Mouse (Mus musculus) neural tube, embryonic 11.5 days (tissue): ENCODE measurements at regions not wholly inside any gene's neighbourhood (a gene's known extent, or its start where the extent isn't known, plus 50 kb on each side); places are given as distances from the start of the nearest gene placed in this dataset.
"Not testable (repeated sequence)": the region's sequence is repeated elsewhere in the genome, so short reads cannot be mapped to it uniquely, and the experiment has no call there.

ENCODE experiments used
- ATAC-seq: fragments of 200-750 bp; cut with Nextera tagmentation; 2 replicates; pipeline ENCODE4 v1.8.0; 2017; ENCODE audit warnings: moderate number of reproducible peaks, mild to moderate bottlenecking, moderate TSS enrichment, moderate library complexity; ENCODE audit not compliant: insufficient read depth, low FRiP score, low TSS enrichment
- DNase-seq: peaks from one replicate; pipeline ENCODE4 v3.0.0-alpha.2; 2015; ENCODE audit warnings: low spot score
- H3K27ac ChIP-seq: fragments of 300-500 bp; sonication (generic); 2 replicates; pipeline ENCODE4 v1.5.1; 2014; ENCODE audit warnings: low read depth, mild to moderate bottlenecking, low read length
- H3K27me3 ChIP-seq: fragments of 300-500 bp; sonication (generic); 2 replicates; pipeline ENCODE4 v1.6.1; 2014; ENCODE audit warnings: mild to moderate bottlenecking, low read length, mixed read lengths; ENCODE audit not compliant: control insufficient read depth, insufficient read depth
- H3K36me3 ChIP-seq: fragments of 300-500 bp; sonication (generic); 2 replicates; pipeline ENCODE4 v1.6.1; 2014; ENCODE audit warnings: mild to moderate bottlenecking, low read length, moderate library complexity, mixed read lengths; ENCODE audit not compliant: control insufficient read depth, insufficient read depth
- H3K4me1 ChIP-seq: fragments of 300-500 bp; sonication (generic); 2 replicates; pipeline ENCODE4 v1.6.1; 2014; ENCODE audit warnings: low read length, mixed read lengths; ENCODE audit not compliant: control insufficient read depth, insufficient read depth
- H3K4me2 ChIP-seq: fragments of 300-500 bp; sonication (generic); 2 replicates; pipeline ENCODE4 v1.6.1; 2014; ENCODE audit warnings: low read depth, mild to moderate bottlenecking, moderate library complexity
- H3K4me3 ChIP-seq: fragments of 300-500 bp; sonication (generic); 2 replicates; pipeline ENCODE4 v1.5.1; 2014; ENCODE audit warnings: low read depth, low read length
- H3K9ac ChIP-seq: fragments of 300-500 bp; sonication (generic); 2 replicates; pipeline ENCODE4 v1.6.1; 2014; ENCODE audit warnings: mild to moderate bottlenecking, low read length
- H3K9me3 ChIP-seq: fragments of 300-500 bp; sonication (generic); 2 replicates; pipeline ENCODE4 v1.6.1; 2016; ENCODE audit warnings: low read length; ENCODE audit not compliant: control insufficient read depth
- WGBS: fragments of 180-500 bp; shearing (Covaris S2); extraction: QIAGEN DNeasy Blood & Tissue Kit; methylation state at CpG from one replicate; pipeline ENCODE4 v1.1.7; 2014; 5-methylcytosine and 5-hydroxymethylcytosine counted together

GRCm38 (mm10) chr1:23316288-23316687 is 81.3 kb downstream of the Ogfrl1 start:
- DNase-seq, H3K27ac ChIP-seq, H3K4me3 ChIP-seq, H3K4me2 ChIP-seq, H3K36me3 ChIP-seq, H3K4me1 ChIP-seq, ATAC-seq, H3K9me3 ChIP-seq, H3K27me3 ChIP-seq, H3K9ac ChIP-seq: not testable (repeated sequence)
- 96% methylated on average over 2 of the region's 2 CpGs for WGBS

GRCm38 (mm10) chr1:23314863-23315262 is 82.7 kb downstream of the Ogfrl1 start:
- WGBS: 86% methylated on average over 2 of the region's 2 CpGs
- H3K27ac ChIP-seq, H3K4me3 ChIP-seq, DNase-seq, H3K27me3 ChIP-seq, H3K4me2 ChIP-seq, H3K9ac ChIP-seq, ATAC-seq, H3K9me3 ChIP-seq, H3K4me1 ChIP-seq, H3K36me3 ChIP-seq: not testable (repeated sequence)

DNA sequence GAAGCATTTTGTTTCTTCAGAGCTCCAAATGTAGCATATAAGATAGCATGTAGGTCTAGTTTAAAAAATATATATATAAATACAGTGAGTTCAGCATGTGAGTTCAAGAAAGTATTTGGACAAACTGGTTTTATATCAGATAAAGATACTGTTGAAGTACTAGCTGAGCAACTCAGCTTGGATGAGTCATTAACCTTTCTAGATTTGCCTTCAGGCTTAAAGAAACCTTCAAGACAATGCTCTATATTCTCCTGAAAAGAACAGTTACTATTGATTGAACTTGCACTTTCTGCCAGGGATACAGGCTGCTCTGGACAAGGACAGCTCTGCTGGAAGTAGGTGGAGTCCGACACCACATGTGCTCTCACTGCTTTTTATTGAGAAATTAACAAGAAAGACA is 104.9 kb downstream of the Ogfrl1 start:
- no peak overlapping the region for H3K4me3 ChIP-seq
- DNase-seq (no peak), ATAC-seq (no peak)
- H3K27me3 ChIP-seq: no peaks in the 10 kb centered on the region
- no peaks in the 10 kb centered on the region for H3K36me3 ChIP-seq
- H3K9ac ChIP-seq: no peak overlapping the region
- 91% methylated on average over 1 of the region's 1 CpGs for WGBS
- H3K4me2 ChIP-seq: no peak overlapping the region
- H3K9me3 ChIP-seq: no peaks in the 10 kb centered on the region
- H3K27ac ChIP-seq: no peak overlapping the region
- no peaks in the 10 kb centered on the region for H3K4me1 ChIP-seq

DNA sequence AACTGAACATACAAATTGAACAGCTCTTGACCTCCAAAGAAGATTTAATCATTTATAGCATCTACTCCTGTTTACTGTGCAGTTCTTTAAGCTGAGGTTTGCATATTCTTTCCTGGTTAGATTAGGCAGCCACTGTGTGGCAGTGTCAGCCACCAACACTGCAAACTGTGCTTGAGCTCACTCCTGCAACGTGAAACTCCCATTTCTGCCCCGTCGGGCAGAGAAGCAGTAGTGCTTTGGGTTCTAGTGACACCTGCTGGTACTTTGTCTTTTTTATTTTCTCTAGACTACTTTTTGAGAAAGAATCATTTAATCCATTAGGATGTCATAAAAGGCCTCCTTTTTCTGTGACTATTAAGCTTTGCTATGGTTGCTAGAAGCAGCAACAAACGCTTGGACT is 110.8 kb downstream of the Ogfrl1 start:
- Histone ChIP-seq H3K27ac (no peak overlapping the region), H3K4me1 (no peaks in the 10 kb centered on the region), H3K36me3 (no peaks in the 10 kb centered on the region), H3K9ac (no peak overlapping the region), H3K27me3 (no peaks in the 10 kb centered on the region), H3K4me2 (no peak overlapping the region), H3K4me3 (no peak overlapping the region), H3K9me3 (no peaks in the 10 kb centered on the region)
- WGBS: 26% methylated on average over 4 of the region's 4 CpGs
- no peak for DNase-seq
- ATAC-seq: no peak

DNA sequence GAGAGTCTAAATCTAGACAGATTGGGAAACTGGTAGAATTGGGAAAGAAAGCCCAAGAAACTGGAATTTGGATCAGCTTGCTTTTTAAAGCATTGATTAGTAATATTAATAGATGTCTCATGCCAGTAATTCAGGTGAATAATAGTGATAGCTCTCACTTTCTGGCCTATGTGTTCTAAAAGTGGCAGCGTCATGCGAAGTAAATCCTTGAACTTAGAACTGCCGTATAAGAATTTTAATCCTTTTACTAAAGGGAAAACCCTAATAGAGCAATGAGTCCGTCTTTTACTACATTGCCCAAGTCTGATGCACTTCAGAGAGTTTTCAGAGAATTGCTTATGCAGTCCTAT is 114.7 kb downstream of the Ogfrl1 start:
- ATAC-seq (no peak), DNase-seq (no peak)
- Histone ChIP-seq H3K9me3 (no peaks in the 10 kb centered on the region), H3K27ac (no peak overlapping the region), H3K4me1 (no peaks in the 10 kb centered on the region), H3K4me3 (no peak overlapping the region), H3K4me2 (no peak overlapping the region), H3K36me3 (no peaks in the 10 kb centered on the region), H3K27me3 (no peaks in the 10 kb centered on the region), H3K9ac (no peak overlapping the region)
- WGBS: 93% methylated on average over 4 of the region's 4 CpGs

- H3K9me3 ChIP-seq: no peaks in the 10 kb centered on the region
- H3K4me2 ChIP-seq: no peak overlapping the region
- H3K27ac ChIP-seq: no peak overlapping the region
- 94% methylated on average over 2 of the region's 2 CpGs for WGBS
- DNase-seq (no peak), ATAC-seq (no peak)
- H3K36me3 ChIP-seq: no peaks in the 10 kb centered on the region
- no peaks in the 10 kb centered on the region for H3K27me3 ChIP-seq
- no peak overlapping the region for H3K4me3 ChIP-seq
- H3K9ac ChIP-seq: no peak overlapping the region
- no peaks in the 10 kb centered on the region for H3K4me1 ChIP-seq
These were observed 115.2 kb downstream of the Ogfrl1 start for GRCm38 (mm10) chr1:23282215-23282869.

DNA sequence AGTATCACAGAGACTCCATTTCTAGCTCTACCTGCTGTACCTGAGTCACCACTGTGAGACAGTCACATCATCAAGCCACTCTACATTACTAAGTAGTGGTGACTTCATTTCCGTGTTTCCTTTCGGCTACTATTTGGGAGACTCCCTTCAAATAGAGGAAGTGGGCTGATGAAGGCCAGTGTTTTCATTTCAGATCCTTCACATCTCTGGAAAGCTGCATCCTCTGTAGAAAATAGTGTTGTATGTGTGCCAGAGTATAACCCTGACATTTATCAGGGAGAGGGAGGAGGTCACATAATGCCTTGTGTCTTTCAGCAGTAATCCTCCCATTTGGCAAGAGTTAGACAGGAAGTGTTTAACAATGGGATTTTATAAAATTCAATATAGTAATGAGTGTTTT is 117.7 kb downstream of the Ogfrl1 start:
- Histone ChIP-seq H3K27me3 (no peaks in the 10 kb centered on the region), H3K27ac (no peak overlapping the region), H3K4me1 (no peaks in the 10 kb centered on the region), H3K9me3 (no peaks in the 10 kb centered on the region), H3K4me2 (no peak overlapping the region), H3K9ac (no peak overlapping the region), H3K36me3 (no peaks in the 10 kb centered on the region), H3K4me3 (no peak overlapping the region)
- DNase-seq (no peak), ATAC-seq (no peak)
- WGBS: 93% methylated on average over 2 of the region's 2 CpGs

DNA sequence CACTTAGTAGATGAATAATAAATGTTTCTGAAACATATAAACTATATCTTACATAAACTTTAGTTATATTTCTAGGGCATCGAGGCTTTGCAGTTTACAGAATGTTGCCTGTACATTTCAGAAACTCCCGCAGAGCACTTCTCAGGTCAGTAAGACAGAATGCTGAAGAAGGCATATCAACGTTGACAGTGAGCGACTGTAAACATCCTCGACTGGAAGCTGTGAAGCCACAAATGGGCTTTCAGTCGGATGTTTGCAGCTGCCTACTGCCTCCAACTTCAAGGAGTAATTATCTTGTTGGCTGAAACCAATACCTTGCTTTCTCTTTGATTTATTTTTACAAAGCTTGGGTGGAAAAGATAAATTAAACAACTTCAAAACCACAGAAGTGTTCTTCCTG is 125.5 kb downstream of the Ogfrl1 start:
- H3K4me3 ChIP-seq: no peak overlapping the region
- DNase-seq (no peak), ATAC-seq (no peak)
- H3K4me2 ChIP-seq: no peak overlapping the region
- WGBS: 65% methylated on average over 6 of the region's 6 CpGs
- H3K4me1 ChIP-seq: no peaks in the 10 kb centered on the region
- no peak overlapping the region for H3K9ac ChIP-seq
- H3K27ac ChIP-seq: no peak overlapping the region
- no peaks in the 10 kb centered on the region for H3K36me3 ChIP-seq
- H3K27me3 ChIP-seq: no peaks in the 10 kb centered on the region
- no peaks in the 10 kb centered on the region for H3K9me3 ChIP-seq

DNA sequence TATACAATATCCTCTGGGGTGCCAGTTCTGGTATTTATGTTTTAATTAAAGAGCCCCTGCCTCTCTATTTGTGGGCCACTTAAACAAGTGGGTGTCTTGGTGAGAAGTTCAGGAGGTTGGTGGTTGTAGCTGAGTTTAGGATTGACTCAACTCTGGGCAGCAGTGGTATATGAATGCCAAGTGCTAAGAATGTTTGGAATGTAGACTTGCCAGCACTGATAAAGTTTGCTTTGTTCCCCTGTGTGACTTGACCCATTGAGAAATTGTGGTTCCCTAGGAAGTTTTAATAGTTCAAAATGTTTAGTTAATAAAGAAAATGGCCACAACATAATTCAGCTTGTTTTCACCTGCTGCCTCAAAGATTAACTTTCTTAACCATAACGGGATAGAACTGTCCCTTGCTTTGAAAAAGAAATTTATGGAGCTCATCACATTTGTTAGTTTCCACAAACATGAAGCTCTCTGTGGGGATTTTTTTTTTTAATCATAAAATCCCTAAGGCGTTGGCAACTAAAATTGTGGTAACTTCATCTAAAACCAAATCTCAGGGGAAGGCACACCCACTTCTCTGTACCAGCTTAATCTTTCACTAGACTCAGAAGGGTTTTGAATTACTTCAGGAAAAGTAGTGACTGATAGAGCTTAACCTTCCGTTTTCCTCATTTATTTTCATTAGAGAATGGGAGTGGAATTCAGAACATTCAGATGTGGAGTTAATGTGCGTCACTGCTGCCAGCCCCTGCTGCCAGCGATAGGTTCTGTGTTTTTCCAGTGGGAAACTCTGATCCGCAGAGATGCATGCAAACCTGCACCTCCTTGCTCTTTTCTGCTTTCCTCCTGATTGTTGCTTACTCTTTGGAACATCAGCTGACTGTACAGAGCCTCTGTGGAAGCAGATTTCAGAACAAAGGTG is 126.4 kb downstream of the Ogfrl1 start:
- ATAC-seq (no peak), DNase-seq (no peak)
- no peaks in the 10 kb centered on the region for H3K36me3 ChIP-seq
- no peaks in the 10 kb centered on the region for H3K9me3 ChIP-seq
- H3K4me2 ChIP-seq: no peak overlapping the region
- H3K4me3 ChIP-seq: no peak overlapping the region
- H3K27me3 ChIP-seq: no peaks in the 10 kb centered on the region
- H3K9ac ChIP-seq: no peak overlapping the region
- 57% methylated on average over 6 of the region's 6 CpGs for WGBS
- no peaks in the 10 kb centered on the region for H3K4me1 ChIP-seq
- H3K27ac ChIP-seq: no peak overlapping the region
